Mouse (Mus musculus): ENCODE data around the gene Pla2g2d. TPM values are rescaled to one million over a fixed set of nuclear protein-coding genes. Genes with fewer than 3 reads are reported as not detected.

The Pla2g2d gene
- polyA plus RNA-seq, 1 experiment = not detected

GRCm38 (mm10) chr4:138747851-138748250 is 27.7 kb upstream of the Pla2g2d start:
- Histone ChIP-seq H3K4me1 (ENCODE audit: control insufficient read depth, insufficient read depth, low read length) (peaks cover 19% of the 10 kb centered on the region), H3K27ac (ENCODE audit: insufficient read depth, low read depth, low read length) (no peak overlapping the region), H3K4me3 (ENCODE audit: insufficient read depth, low read depth, low read length) (no peak overlapping the region)
- TF ChIP-seq POLR2A (IDR thresholded peaks at IDR 0.05; ENCODE audit: insufficient read depth, low read depth, low read length) (no peak), CTCF (IDR thresholded peaks at IDR 0.05; ENCODE audit: insufficient read depth, low read depth, low read length) (no peak)
- 46% methylated on average over 10 of the region's 10 CpGs for WGBS

DNA sequence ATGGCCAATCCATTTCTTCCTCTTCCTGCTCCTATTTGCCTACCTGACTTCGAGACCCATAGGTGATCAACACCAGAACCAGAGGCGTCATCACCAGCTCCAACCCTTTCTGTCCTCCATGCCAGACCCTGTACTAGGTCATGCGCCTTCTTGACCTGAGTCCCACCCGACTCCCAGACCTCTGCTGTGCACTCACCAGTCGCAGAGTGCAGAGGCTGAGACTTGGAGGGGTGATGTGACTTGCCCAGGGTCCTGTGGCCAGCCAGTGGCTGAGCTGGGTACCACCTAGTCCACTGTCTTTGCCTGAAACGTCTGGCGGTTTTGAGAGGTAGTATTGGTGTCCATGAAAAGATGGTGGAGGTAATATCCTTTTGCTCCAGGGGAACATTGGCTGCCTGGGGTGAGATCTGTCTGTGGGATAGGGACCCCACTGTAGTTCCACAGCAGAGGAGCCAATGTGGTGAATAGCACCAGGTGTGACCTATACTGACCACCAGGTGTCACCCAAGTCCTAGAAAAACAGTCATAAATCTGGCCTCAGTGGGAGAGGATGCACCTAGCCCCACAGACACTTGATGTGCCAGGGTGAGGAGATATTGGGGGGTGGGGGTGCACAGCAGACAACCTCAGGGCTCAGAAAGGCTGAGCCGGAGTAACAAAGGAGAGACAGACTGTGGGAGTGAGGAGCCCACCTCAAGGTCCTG is 27.0 kb upstream of the Pla2g2d start:
- WGBS = 60% methylated on average over 8 of the region's 8 CpGs
- TF ChIP-seq POLR2A (IDR thresholded peaks at IDR 0.05; ENCODE audit: insufficient read depth, low read depth, low read length) (no peak), CTCF (IDR thresholded peaks at IDR 0.05; ENCODE audit: insufficient read depth, low read depth, low read length) (peak; percentile 46; the same call in 1 of the 2 replicates)
- peaks cover 19% of the 10 kb centered on the region for H3K4me1 ChIP-seq (ENCODE audit: control insufficient read depth, insufficient read depth, low read length)
- no peak overlapping the region for H3K27ac ChIP-seq (ENCODE audit: insufficient read depth, low read depth, low read length)
- H3K4me3 ChIP-seq (ENCODE audit: insufficient read depth, low read depth, low read length) = no peak overlapping the region

DNA sequence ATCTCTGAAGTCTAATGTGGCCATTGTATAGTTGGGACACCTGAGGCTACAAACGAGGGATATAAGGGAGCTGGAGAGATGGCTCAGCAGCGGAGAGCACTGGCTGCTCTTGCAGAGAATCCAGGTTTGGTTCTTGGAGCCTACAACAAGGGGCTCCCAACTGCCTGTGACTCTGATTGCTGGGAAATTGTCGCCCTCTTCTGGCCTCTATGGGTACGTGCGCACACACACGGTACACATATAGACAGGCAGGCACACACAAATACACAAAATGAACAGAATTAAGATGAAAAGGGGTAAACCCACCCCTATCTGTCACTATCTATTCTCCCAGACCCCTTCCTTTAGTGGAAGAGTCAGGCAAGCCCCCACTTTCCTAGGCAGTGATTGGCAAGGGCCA is 22.9 kb upstream of the Pla2g2d start:
- WGBS = 96% methylated on average over 6 of the region's 6 CpGs
- Histone ChIP-seq H3K4me1 (ENCODE audit: control insufficient read depth, insufficient read depth, low read length) (peaks cover 17% of the 10 kb centered on the region), H3K4me3 (ENCODE audit: insufficient read depth, low read depth, low read length) (no peak overlapping the region), H3K27ac (ENCODE audit: insufficient read depth, low read depth, low read length) (no peak overlapping the region)
- TF ChIP-seq POLR2A (IDR thresholded peaks at IDR 0.05; ENCODE audit: insufficient read depth, low read depth, low read length) (no peak), CTCF (IDR thresholded peaks at IDR 0.05; ENCODE audit: insufficient read depth, low read depth, low read length) (no peak)

GRCm38 (mm10) chr4:138753608-138754007 is 21.9 kb upstream of the Pla2g2d start:
- Histone ChIP-seq H3K4me1 (ENCODE audit: control insufficient read depth, insufficient read depth, low read length) (peaks cover 9% of the 10 kb centered on the region; the same call in 1 of the 2 replicates), H3K4me3 (ENCODE audit: insufficient read depth, low read depth, low read length) (no peak overlapping the region), H3K27ac (ENCODE audit: insufficient read depth, low read depth, low read length) (no peak overlapping the region)
- WGBS = 90% methylated on average over 3 of the region's 3 CpGs
- TF ChIP-seq POLR2A (IDR thresholded peaks at IDR 0.05; ENCODE audit: insufficient read depth, low read depth, low read length) = no peak
- TF ChIP-seq CTCF (IDR thresholded peaks at IDR 0.05; ENCODE audit: insufficient read depth, low read depth, low read length) = no peak

DNA sequence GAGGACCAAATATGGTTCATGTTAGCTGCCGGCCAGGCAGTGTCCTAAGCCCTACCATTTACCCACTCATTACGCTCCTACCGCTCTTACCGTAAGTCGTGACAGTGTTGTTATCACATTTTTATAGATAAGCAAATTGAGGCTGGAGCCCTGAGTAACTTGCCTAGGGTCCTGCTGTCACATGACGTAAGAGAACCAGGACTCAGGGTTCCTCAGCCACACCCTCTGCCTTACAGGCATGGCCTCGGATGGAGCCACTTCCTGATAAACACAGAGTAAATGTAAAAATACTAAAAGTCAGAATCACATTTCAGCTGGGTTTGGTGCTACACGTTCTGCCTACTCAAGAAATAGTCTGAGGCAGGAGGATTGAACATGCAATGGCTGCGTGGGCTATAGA is 21.1 kb upstream of the Pla2g2d start:
- no peak overlapping the region for H3K27ac ChIP-seq (ENCODE audit: insufficient read depth, low read depth, low read length)
- TF ChIP-seq CTCF (IDR thresholded peaks at IDR 0.05; ENCODE audit: insufficient read depth, low read depth, low read length) (no peak), POLR2A (IDR thresholded peaks at IDR 0.05; ENCODE audit: insufficient read depth, low read depth, low read length) (no peak)
- WGBS = 92% methylated on average over 9 of the region's 9 CpGs
- H3K4me3 ChIP-seq (ENCODE audit: insufficient read depth, low read depth, low read length) = no peak overlapping the region
- peaks cover 4% of the 10 kb centered on the region; the same call in 1 of the 2 replicates for H3K4me1 ChIP-seq (ENCODE audit: control insufficient read depth, insufficient read depth, low read length)

DNA sequence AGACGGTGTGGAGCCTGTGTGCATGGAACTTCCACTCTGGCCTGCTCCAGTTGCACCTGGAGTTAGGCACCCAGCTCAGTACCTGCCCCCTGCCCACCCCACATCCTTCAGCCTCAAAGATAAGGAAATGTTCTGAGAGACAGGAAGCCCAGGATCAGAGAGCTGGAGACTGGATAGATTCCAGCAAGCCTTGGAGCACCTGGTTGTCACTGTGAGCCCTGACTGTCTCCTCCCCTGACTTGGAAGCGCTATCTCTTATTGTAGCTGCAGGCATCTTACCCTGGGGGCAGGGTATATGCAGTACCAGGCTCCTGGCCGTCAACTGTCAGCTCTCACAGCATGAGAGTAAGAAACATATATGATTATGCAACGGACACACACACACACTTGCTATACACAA is 20.1 kb upstream of the Pla2g2d start:
- no peak for TF ChIP-seq CTCF (IDR thresholded peaks at IDR 0.05; ENCODE audit: insufficient read depth, low read depth, low read length)
- no peak for TF ChIP-seq POLR2A (IDR thresholded peaks at IDR 0.05; ENCODE audit: insufficient read depth, low read depth, low read length)
- Histone ChIP-seq H3K27ac (ENCODE audit: insufficient read depth, low read depth, low read length) (no peak overlapping the region), H3K4me1 (ENCODE audit: control insufficient read depth, insufficient read depth, low read length) (peaks cover 4% of the 10 kb centered on the region; the same call in 1 of the 2 replicates), H3K4me3 (ENCODE audit: insufficient read depth, low read depth, low read length) (no peak overlapping the region)
- WGBS = 64% methylated on average over 4 of the region's 4 CpGs

DNA sequence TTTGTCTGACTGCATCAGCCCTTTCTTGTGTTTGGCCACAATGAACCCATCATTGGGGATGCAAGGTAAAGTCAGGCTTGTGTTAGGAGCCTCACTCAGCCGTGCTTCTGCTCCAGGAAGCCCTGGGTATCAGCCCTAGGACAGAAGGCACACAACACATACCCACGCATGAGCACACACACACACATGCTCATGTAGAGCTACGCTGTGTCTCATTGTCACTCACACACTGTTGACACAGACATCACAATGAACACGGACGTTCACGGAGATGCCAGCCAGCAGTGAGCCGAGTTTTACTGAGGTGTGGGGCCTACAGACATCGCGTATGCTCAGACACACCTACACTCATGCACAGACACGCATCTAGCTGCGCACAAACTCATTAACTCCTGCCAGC is 19.6 kb upstream of the Pla2g2d start:
- 85% methylated on average over 11 of the region's 11 CpGs for WGBS
- H3K27ac ChIP-seq (ENCODE audit: insufficient read depth, low read depth, low read length) = no peak overlapping the region

GRCm38 (mm10) chr4:138757416-138757815 is 18.1 kb upstream of the Pla2g2d start, which contains the start of gene Pla2g2f:
TSS of gene Pla2g2f (minus strand) at chr4:138757626.
- H3K27ac ChIP-seq (ENCODE audit: insufficient read depth, low read depth, low read length) = no peak within 1 kb of the TSS
- TF ChIP-seq POLR2A (IDR thresholded peaks at IDR 0.05; ENCODE audit: insufficient read depth, low read depth, low read length) (no peak), CTCF (IDR thresholded peaks at IDR 0.05; ENCODE audit: insufficient read depth, low read depth, low read length) (no peak)
- 91% methylated on average over 8 of the region's 8 CpGs for WGBS
- peaks cover 4% of the 10 kb centered on the region; the same call in 1 of the 2 replicates for H3K4me1 ChIP-seq (ENCODE audit: control insufficient read depth, insufficient read depth, low read length)
- H3K4me3 ChIP-seq (ENCODE audit: insufficient read depth, low read depth, low read length) = no peak within 1 kb of the TSS

More for the DNA sequence above, 19.6 kb upstream of the Pla2g2d start:
- Histone ChIP-seq H3K4me1 (ENCODE audit: control insufficient read depth, insufficient read depth, low read length) (peaks cover 4% of the 10 kb centered on the region; the same call in 1 of the 2 replicates), H3K4me3 (ENCODE audit: insufficient read depth, low read depth, low read length) (no peak overlapping the region)
- TF ChIP-seq POLR2A (IDR thresholded peaks at IDR 0.05; ENCODE audit: insufficient read depth, low read depth, low read length) (no peak), CTCF (IDR thresholded peaks at IDR 0.05; ENCODE audit: insufficient read depth, low read depth, low read length) (no peak)

- no peaks in the 10 kb centered on the region for H3K4me1 ChIP-seq (ENCODE audit: control insufficient read depth, insufficient read depth, low read length)
- H3K4me3 ChIP-seq (ENCODE audit: insufficient read depth, low read depth, low read length) = no peak overlapping the region
- TF ChIP-seq CTCF (IDR thresholded peaks at IDR 0.05; ENCODE audit: insufficient read depth, low read depth, low read length) (no peak), POLR2A (IDR thresholded peaks at IDR 0.05; ENCODE audit: insufficient read depth, low read depth, low read length) (no peak)
- WGBS = 82% methylated on average over 9 of the region's 9 CpGs
- H3K27ac ChIP-seq (ENCODE audit: insufficient read depth, low read depth, low read length) = no peak overlapping the region
These were observed 13.3 kb upstream of the Pla2g2d start for GRCm38 (mm10) chr4:138762266-138762665.
